Comparison of ENCODE assay signal across 9 mouse cellular contexts in the genomic region with DNA sequence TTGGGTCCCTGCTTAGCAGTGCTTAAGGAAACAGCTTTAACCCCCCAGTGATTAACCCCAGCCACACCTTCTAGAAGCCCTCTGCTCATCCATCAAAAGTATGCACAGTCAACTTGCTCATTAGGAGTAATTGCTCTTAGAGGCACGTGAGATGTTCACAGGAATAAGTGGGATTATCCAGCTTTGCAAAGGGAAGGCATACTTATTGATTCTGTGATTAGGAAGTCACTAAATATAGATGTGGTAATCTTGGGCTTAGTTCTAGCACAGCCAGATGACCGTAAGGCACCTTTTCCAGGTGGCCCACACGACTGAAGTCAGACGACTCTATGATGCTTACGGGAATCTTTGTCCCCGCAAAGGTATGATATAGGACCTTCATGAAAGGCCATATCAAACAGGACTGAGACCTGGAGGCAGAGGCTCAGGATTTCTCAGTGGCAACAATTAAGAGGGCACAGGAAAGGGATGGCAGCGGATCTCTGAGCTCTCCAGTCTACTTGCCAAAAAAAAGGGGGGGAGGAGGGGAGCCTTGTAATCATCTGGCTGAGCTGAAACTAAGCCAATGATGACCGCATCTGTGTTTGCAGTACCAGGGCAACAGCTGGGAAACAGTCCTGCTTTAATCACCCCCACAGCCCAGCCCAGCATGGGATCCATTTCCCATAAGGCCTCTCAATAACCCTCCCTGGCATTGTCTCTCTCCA.
DNase-seq lines count a peak whose midpoint lies in the region; ATAC-seq and TF ChIP-seq lines count a peak whose summit lies in the region.
"Had no signal": no experiment of that assay in that cellular context is flagged by ENCODE, and none has a peak within 500 bp of the region (broad histone marks: within the 10 kb centered on the region; RNA-seq: fewer than 3 reads in every experiment).

No protein-coding gene starts in this region.

- H3K9ac ChIP-seq in intestine, embryonic 15.5 days = no peak overlapping the region
- H3K9ac ChIP-seq in intestine, postnatal 0 days (ENCODE audit: low read depth, low read length) = no peak overlapping the region
- H3K9ac ChIP-seq in forebrain, postnatal 0 days = no peak overlapping the region
- no peak overlapping the region for H3K9ac ChIP-seq in kidney, embryonic 15.5 days
- H3K9ac ChIP-seq: embryonic facial prominence, embryonic 12.5 days; liver, embryonic 15.5 days had no signal

- H3K4me3 ChIP-seq in intestine, embryonic 15.5 days (replicated peaks) = no peak overlapping the region
- no peak overlapping the region for H3K4me3 ChIP-seq in intestine, postnatal 0 days (ENCODE audit: low read depth, low read length)
- no peak overlapping the region for H3K4me3 ChIP-seq in forebrain, postnatal 0 days (ENCODE audit: low read depth, low read length)
- H3K4me3 ChIP-seq in kidney, embryonic 15.5 days (replicated peaks) = no peak overlapping the region
- H3K4me3 ChIP-seq: embryonic facial prominence, embryonic 12.5 days; liver, embryonic 15.5 days had no signal

- no peak overlapping the region for H3K4me2 ChIP-seq in intestine, embryonic 15.5 days (replicated peaks)
- no peak overlapping the region for H3K4me2 ChIP-seq in intestine, postnatal 0 days (replicated peaks; ENCODE audit: low read depth)
- H3K4me2 ChIP-seq in forebrain, postnatal 0 days (ENCODE audit: low read depth) = no peak overlapping the region
- no peak overlapping the region for H3K4me2 ChIP-seq in kidney, embryonic 15.5 days
- H3K4me2 ChIP-seq: embryonic facial prominence, embryonic 12.5 days; liver, embryonic 15.5 days had no signal

- no peaks in the 10 kb centered on the region for H3K27me3 ChIP-seq in intestine, embryonic 15.5 days (replicated peaks)
- no peaks in the 10 kb centered on the region for H3K27me3 ChIP-seq in intestine, postnatal 0 days (replicated peaks; ENCODE audit: control insufficient read depth, insufficient read depth, low read length)
- no peaks in the 10 kb centered on the region for H3K27me3 ChIP-seq in Patski
- no peaks in the 10 kb centered on the region for H3K27me3 ChIP-seq in forebrain, postnatal 0 days (ENCODE audit: insufficient read depth, low read length)
- 0 out of 2 replicates have a peak, but pooled peaks cover 2% of the 10 kb centered on the region for H3K27me3 ChIP-seq in kidney, embryonic 15.5 days
- H3K27me3 ChIP-seq: embryonic facial prominence, embryonic 12.5 days; liver, embryonic 15.5 days had no signal

- CTCF ChIA-PET in Patski (lab: Charles Lee) = interaction anchor here (1.1 kb wide), 1 partner anchor 12 kb away, joined by 3 read pairs; no protein-coding TSS in a partner anchor

- 55% methylated on average over 8 of the region's 8 CpGs for WGBS in intestine, embryonic 15.5 days
- WGBS in intestine, postnatal 0 days = 58% methylated on average over 8 of the region's 8 CpGs
- 60% methylated on average over 8 of the region's 8 CpGs for WGBS in forebrain, postnatal 0 days
- WGBS in kidney, embryonic 15.5 days = 77% methylated on average over 8 of the region's 8 CpGs

- no peaks in the 10 kb centered on the region for H3K9me3 ChIP-seq in intestine, embryonic 15.5 days
- H3K9me3 ChIP-seq in intestine, postnatal 0 days (ENCODE audit: control insufficient read depth) = no peaks in the 10 kb centered on the region
- H3K9me3 ChIP-seq in forebrain, postnatal 0 days (ENCODE audit: low read length) = no peaks in the 10 kb centered on the region
- H3K9me3 ChIP-seq in kidney, embryonic 15.5 days (replicated peaks) = no peaks in the 10 kb centered on the region
- H3K9me3 ChIP-seq: embryonic facial prominence, embryonic 12.5 days; liver, embryonic 15.5 days had no signal

- peak; percentile 41; the same call in 1 of the 2 replicates for ATAC-seq in intestine, embryonic 15.5 days
- ATAC-seq in intestine, postnatal 0 days = no peak
- peak; percentile 62 for ATAC-seq in Patski
- peak; percentile 36 for ATAC-seq in forebrain, postnatal 0 days
- no peak for ATAC-seq in kidney, embryonic 15.5 days (replicated peaks; ENCODE audit: low FRiP score)

- in situ Hi-C loops in Patski (cut with MboI; ENCODE audit: low pct_unique_long_range_greater_than_20kb) = no loop called here

- no peak overlapping the region for H3K27ac ChIP-seq in intestine, embryonic 15.5 days
- H3K27ac ChIP-seq in intestine, postnatal 0 days (ENCODE audit: low read depth, low read length) = no peak overlapping the region
- H3K27ac ChIP-seq in forebrain, postnatal 0 days (ENCODE audit: low read depth, low read length) = no peak overlapping the region
- H3K27ac ChIP-seq in kidney, embryonic 15.5 days = no peak overlapping the region
- H3K27ac ChIP-seq: embryonic facial prominence, embryonic 12.5 days; liver, embryonic 15.5 days had no signal

- TF ChIP-seq CTCF in intestine, postnatal 0 days (IDR thresholded peaks at IDR 0.05; ENCODE audit: low read depth) = no peak
- no peak for TF ChIP-seq CTCF in Patski (IDR thresholded peaks at IDR 0.05)
- no peak for TF ChIP-seq CTCF in forebrain, postnatal 0 days (IDR thresholded peaks at IDR 0.05; ENCODE audit: low read depth)

- no peaks in the 10 kb centered on the region for H3K36me3 ChIP-seq in intestine, embryonic 15.5 days
- no peaks in the 10 kb centered on the region for H3K36me3 ChIP-seq in intestine, postnatal 0 days (ENCODE audit: control insufficient read depth, insufficient read depth)
- H3K36me3 ChIP-seq in forebrain, postnatal 0 days (ENCODE audit: insufficient read depth) = no peaks in the 10 kb centered on the region
- no peaks in the 10 kb centered on the region for H3K36me3 ChIP-seq in kidney, embryonic 15.5 days
- H3K36me3 ChIP-seq: embryonic facial prominence, embryonic 12.5 days; liver, embryonic 15.5 days had no signal

- H3K4me1 ChIP-seq in intestine, embryonic 15.5 days (replicated peaks) = peaks cover 5% of the 10 kb centered on the region
- H3K4me1 ChIP-seq in intestine, postnatal 0 days (replicated peaks; ENCODE audit: control insufficient read depth, insufficient read depth, low read length) = no peaks in the 10 kb centered on the region
- H3K4me1 ChIP-seq in forebrain, postnatal 0 days (ENCODE audit: insufficient read depth) = no peaks in the 10 kb centered on the region
- peaks cover 31% of the 10 kb centered on the region for H3K4me1 ChIP-seq in kidney, embryonic 15.5 days
- H3K4me1 ChIP-seq: liver, embryonic 15.5 days had no signal

- DNase-seq in Patski (ENCODE audit: low read depth, low spot score) = peak; percentile 53
- no peak for DNase-seq in forebrain, postnatal 0 days
- DNase-seq in lung, postnatal 36 days = peak; percentile 77
- DNase-seq in kidney, adult 9 months = no peak

- POLR2A ChIA-PET in Patski (lab: Charles Lee) = no interaction called here

Comparison
In these comparisons a context has a peak if more than half of its experiments do, and no peak if none do; other contexts are left out.
1. ATAC-seq: peak in intestine, embryonic 15.5 days (single experiment), Patski (single experiment) and forebrain, postnatal 0 days (single experiment); none in intestine, postnatal 0 days (single experiment) and kidney, embryonic 15.5 days (single experiment).
2. DNase-seq: peak in Patski (single experiment) and lung, postnatal 36 days (single experiment); none in forebrain, postnatal 0 days (single experiment) and kidney, adult 9 months (single experiment).